Mouse (Mus musculus) stomach, postnatal 0 days (tissue): ENCODE measurements at regions not wholly inside any gene's neighbourhood (a gene's known extent, or its start where the extent isn't known, plus 50 kb on each side); places are given as distances from the start of the nearest gene placed in this dataset.

Experiments
- ATAC-seq: fragments of 200-750 bp; cut with Nextera tagmentation; 2 replicates; pipeline ENCODE4 v1.8.0; 2017; ENCODE audit not compliant: low FRiP score, low TSS enrichment
- DNase-seq: peaks from one replicate; pipeline ENCODE4 v3.0.0-alpha.2; 2016; ENCODE audit warnings: low spot score
- H3K27ac ChIP-seq: fragments of 300-500 bp; sonication (generic); replicated peaks from 2 replicates; pipeline ENCODE4 v1.5.1; 2014; ENCODE audit warnings: mild to moderate bottlenecking, control low read depth
- H3K27me3 ChIP-seq: fragments of 300-500 bp; sonication (generic); 2 replicates; pipeline ENCODE4 v1.6.1; 2014; ENCODE audit warnings: low read length; ENCODE audit not compliant: control insufficient read depth, insufficient read depth
- H3K36me3 ChIP-seq: fragments of 300-500 bp; sonication (generic); 2 replicates; pipeline ENCODE4 v1.6.1; 2014; ENCODE audit warnings: low read length, mixed read lengths; ENCODE audit not compliant: control insufficient read depth, insufficient read depth
- H3K4me1 ChIP-seq: fragments of 300-500 bp; sonication (generic); replicated peaks from 2 replicates; pipeline ENCODE4 v1.6.1; 2014; ENCODE audit warnings: antibody characterized with exemption; ENCODE audit not compliant: control insufficient read depth, insufficient read depth
- H3K4me2 ChIP-seq: fragments of 300-500 bp; sonication (generic); replicated peaks from 2 replicates; pipeline ENCODE4 v1.6.1; 2014; ENCODE audit warnings: low read depth, mild to moderate bottlenecking, control low read depth, moderate library complexity
- H3K4me3 ChIP-seq: fragments of 300-500 bp; sonication (generic); 2 replicates; pipeline ENCODE4 v1.5.1; 2014; ENCODE audit warnings: low read depth, low read length, control low read depth
- H3K9ac ChIP-seq: fragments of 300-500 bp; sonication (generic); 2 replicates; pipeline ENCODE4 v1.6.1; 2014; ENCODE audit warnings: mild to moderate bottlenecking, low read length, control low read depth, mixed read lengths
- H3K9me3 ChIP-seq: fragments of 300-500 bp; sonication (generic); 2 replicates; pipeline ENCODE4 v1.6.1; 2016; ENCODE audit warnings: low read length; ENCODE audit not compliant: control insufficient read depth
- CTCF ChIP-seq: IDR thresholded peaks from 2 replicates; pipeline ENCODE4 v1.5.1; 2016; ENCODE audit warnings: antibody characterized with exemption, low read depth, mild to moderate bottlenecking, moderate library complexity
- EP300 ChIP-seq: optimal IDR thresholded peaks from 2 replicates; pipeline ENCODE3; 2016; ENCODE audit warnings: antibody characterized with exemption
- whole genome bisulfite sequencing: fragments of 180-500 bp; shearing (Covaris S2); extraction: QIAGEN DNeasy Blood & Tissue Kit; methylation state at CpG from one replicate; pipeline ENCODE4 v1.1.7; 2014; 5-methylcytosine and 5-hydroxymethylcytosine counted together

GRCm38 (mm10) chr1:168064065-168064664, 367.9 kb downstream of the Pbx1 start:
- no peak overlapping the region for H3K9ac ChIP-seq
- H3K27ac ChIP-seq: no peak overlapping the region
- no peaks in the 10 kb centered on the region; the same call in 1 of the 2 replicates for H3K4me1 ChIP-seq
- ATAC-seq (no peak), DNase-seq (no peak)
- no peaks in the 10 kb centered on the region for H3K9me3 ChIP-seq
- 65% methylated on average over 7 of the region's 7 CpGs for WGBS
- H3K36me3 ChIP-seq: no peaks in the 10 kb centered on the region
- H3K27me3 ChIP-seq: no peaks in the 10 kb centered on the region
- no peak overlapping the region for H3K4me2 ChIP-seq
- H3K4me3 ChIP-seq: no peak overlapping the region
- TF ChIP-seq CTCF: no peak
- TF ChIP-seq EP300: no peak

GRCm38 (mm10) chr1:168065598-168066041, 366.4 kb downstream of the Pbx1 start:
- Histone ChIP-seq H3K27ac (no peak overlapping the region; the same call in 1 of the 2 replicates), H3K4me1 (peaks cover 3% of the 10 kb centered on the region; the same call in 1 of the 2 replicates), H3K4me2 (no peak overlapping the region), H3K9ac (no peak overlapping the region), H3K27me3 (no peaks in the 10 kb centered on the region), H3K4me3 (no peak overlapping the region), H3K9me3 (no peaks in the 10 kb centered on the region), H3K36me3 (no peaks in the 10 kb centered on the region)
- 60% methylated on average over 6 of the region's 6 CpGs for WGBS
- DNase-seq (no peak), ATAC-seq (no peak)
- TF ChIP-seq EP300 (no peak), CTCF (peak; percentile 38; the same call in 1 of the 2 replicates)

- ATAC-seq (peak; percentile 10; the same call in 1 of the 2 replicates), DNase-seq (no peak)
- peak overlapping the region; percentile 65 for H3K27ac ChIP-seq
These were observed 365.3 kb downstream of the Pbx1 start for GRCm38 (mm10) chr1:168066810-168067209.

GRCm38 (mm10) chr1:168068003-168068919, 363.8 kb downstream of the Pbx1 start:
- 48% methylated on average over 9 of the region's 9 CpGs for WGBS
- peak; percentile 91 for TF ChIP-seq EP300
- TF ChIP-seq CTCF: no peak
- peak; percentile 71; the same call in 1 of the 2 replicates for ATAC-seq

More at GRCm38 (mm10) chr1:168066810-168067209, 365.3 kb downstream of the Pbx1 start:
- Histone ChIP-seq H3K4me1 (peaks cover 3% of the 10 kb centered on the region; the same call in 1 of the 2 replicates), H3K27me3 (no peaks in the 10 kb centered on the region), H3K9me3 (no peaks in the 10 kb centered on the region), H3K36me3 (no peaks in the 10 kb centered on the region), H3K4me2 (no peak overlapping the region), H3K4me3 (no peak overlapping the region), H3K9ac (no peak overlapping the region)
- no peak for TF ChIP-seq CTCF
- no peak for TF ChIP-seq EP300
- WGBS: 51% methylated on average over 6 of the region's 6 CpGs

GRCm38 (mm10) chr1:168068920-168069590, 363.0 kb downstream of the Pbx1 start:
- H3K9me3 ChIP-seq: no peaks in the 10 kb centered on the region
- DNase-seq: no peak
- no peak overlapping the region for H3K4me2 ChIP-seq
- H3K36me3 ChIP-seq: no peaks in the 10 kb centered on the region
- H3K27me3 ChIP-seq: no peaks in the 10 kb centered on the region
- peak; percentile 74; the same call in 1 of the 2 replicates for ATAC-seq
- no peak overlapping the region for H3K9ac ChIP-seq
- no peak overlapping the region for H3K4me3 ChIP-seq
- peak; percentile 77 for TF ChIP-seq EP300
- TF ChIP-seq CTCF: no peak
- WGBS: 62% methylated on average over 1 of the region's 1 CpGs
- peaks cover 3% of the 10 kb centered on the region; the same call in 1 of the 2 replicates for H3K4me1 ChIP-seq
- peak overlapping the region; percentile 49; the same call in 1 of the 2 replicates for H3K27ac ChIP-seq

More at GRCm38 (mm10) chr1:168068003-168068919, 363.8 kb downstream of the Pbx1 start:
- Histone ChIP-seq H3K9ac (no peak overlapping the region), H3K27me3 (no peaks in the 10 kb centered on the region), H3K4me1 (peaks cover 3% of the 10 kb centered on the region; the same call in 1 of the 2 replicates), H3K4me2 (no peak overlapping the region), H3K27ac (peak overlapping the region; percentile 81), H3K4me3 (no peak overlapping the region), H3K36me3 (no peaks in the 10 kb centered on the region), H3K9me3 (no peaks in the 10 kb centered on the region)
- peak; percentile 18 for DNase-seq
